Mouse (Mus musculus) heart, embryonic 16.5 days (tissue): ENCODE measurements around the gene Cdan1. TPM values are rescaled to one million over a fixed set of nuclear protein-coding genes. Genes with fewer than 3 reads are reported as not detected.
A peak's percentile ranks its signal among the peaks of the same experiment; 100 is the strongest.

Source experiments
- ATAC-seq: fragments of 200-750 bp; cut with Nextera tagmentation; replicated peaks from 2 replicates; pipeline ENCODE4 v1.8.0; 2017; ENCODE audit warnings: moderate number of reproducible peaks; ENCODE audit not compliant: insufficient read depth, low FRiP score; ENCODE audit errors: extremely low read depth
- H3K27ac ChIP-seq: fragments of 300-500 bp; sonication (generic); 2 replicates; pipeline ENCODE4 v1.5.1; 2014; ENCODE audit warnings: mild to moderate bottlenecking, low read length, control low read depth, moderate library complexity
- H3K27me3 ChIP-seq: fragments of 300-500 bp; sonication (generic); 2 replicates; pipeline ENCODE4 v1.6.1; 2014; ENCODE audit warnings: low read length, mixed read lengths; ENCODE audit not compliant: control insufficient read depth, insufficient read depth
- H3K36me3 ChIP-seq: fragments of 300-500 bp; sonication (generic); 2 replicates; pipeline ENCODE4 v1.6.1; 2014; ENCODE audit not compliant: control insufficient read depth, insufficient read depth
- H3K4me1 ChIP-seq: fragments of 300-500 bp; sonication (generic); 2 replicates; pipeline ENCODE4 v1.6.1; 2014; ENCODE audit warnings: low read length, mixed read lengths; ENCODE audit not compliant: control insufficient read depth, insufficient read depth
- H3K4me2 ChIP-seq: fragments of 300-500 bp; sonication (generic); 2 replicates; pipeline ENCODE4 v1.6.1; 2014; ENCODE audit warnings: low read depth, mild to moderate bottlenecking, control low read depth, low read length
- H3K4me3 ChIP-seq: fragments of 300-500 bp; sonication (generic); 2 replicates; pipeline ENCODE4 v1.5.1; 2014; ENCODE audit warnings: mild to moderate bottlenecking, control low read depth, low read length
- H3K9ac ChIP-seq: fragments of 300-500 bp; sonication (generic); 2 replicates; pipeline ENCODE4 v1.6.1; 2014; ENCODE audit warnings: low read length, control low read depth
- H3K9me3 ChIP-seq: fragments of 300-500 bp; sonication (generic); replicated peaks from 2 replicates; pipeline ENCODE4 v1.6.1; 2016; ENCODE audit warnings: low read length; ENCODE audit not compliant: control insufficient read depth
- WGBS: fragments of 180-500 bp; shearing (Covaris S2); extraction: QIAGEN DNeasy Blood & Tissue Kit; methylation state at CpG from one replicate; pipeline ENCODE4 v1.1.7; 2014; 5-methylcytosine and 5-hydroxymethylcytosine counted together
- polyA plus RNA-seq: library from polyadenylated mRNA; unstranded; fragments of >200 nt; fragmentation: Nextera tagmentation; extraction: Ambion mirVana; gene quantifications from 2 replicates; pipeline ENCODE4 v1.2.1, GENCODE M21; 2015

The Cdan1 gene
- polyA plus RNA-seq, 1 experiment from 2014 or later: 4.4 TPM

DNA sequence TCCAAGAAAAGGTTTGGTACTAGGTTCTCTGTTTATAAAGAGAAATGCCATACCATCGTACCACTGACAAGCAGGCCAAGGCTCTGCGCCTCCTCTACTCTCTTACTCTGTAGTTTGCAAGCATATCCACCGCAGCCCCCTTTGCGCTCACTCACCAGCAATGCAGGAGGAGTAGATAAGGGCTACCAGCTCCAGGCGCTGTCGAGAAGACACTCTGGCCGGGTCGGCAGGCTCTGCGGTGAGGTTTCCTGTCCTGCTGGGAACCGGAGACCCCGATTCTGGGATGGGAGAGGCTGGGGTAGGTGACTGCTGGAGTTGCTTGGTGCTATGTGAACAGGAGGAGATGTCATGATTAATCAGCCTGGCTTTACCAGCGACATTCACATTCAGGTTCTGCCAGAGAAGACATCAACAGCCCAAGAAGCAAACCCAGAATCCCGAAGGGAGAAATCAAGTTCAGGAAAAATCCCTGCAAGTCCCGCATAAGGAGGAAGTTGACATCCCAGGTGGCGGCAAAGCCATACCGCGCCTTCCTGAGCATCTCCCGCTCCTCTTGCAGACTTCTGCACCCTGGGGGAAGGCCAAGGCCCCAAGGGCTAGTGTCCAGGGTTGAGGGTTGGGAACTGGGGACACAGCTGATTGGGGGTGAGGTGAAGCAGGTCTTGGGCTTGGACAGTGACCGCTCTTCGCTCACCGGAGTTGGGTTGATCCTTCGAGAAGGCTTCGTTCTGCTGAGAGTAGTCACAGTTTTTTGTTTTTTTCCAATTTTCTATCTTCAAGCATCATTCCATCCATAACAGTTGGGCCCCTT, 119.9 kb downstream of the Cdan1 start:
- Histone ChIP-seq H3K4me3 (peak overlapping the region; percentile 97), H3K4me2 (peak overlapping the region; percentile 98), H3K9ac (peak overlapping the region; percentile 83), H3K36me3 (peaks cover 35% of the 10 kb centered on the region), H3K27ac (peak overlapping the region; percentile 96), H3K27me3 (no peaks in the 10 kb centered on the region), H3K4me1 (peaks cover 27% of the 10 kb centered on the region), H3K9me3 (no peaks in the 10 kb centered on the region)
- 3% methylated on average over 23 of the region's 23 CpGs for WGBS
- no peak for ATAC-seq

DNA sequence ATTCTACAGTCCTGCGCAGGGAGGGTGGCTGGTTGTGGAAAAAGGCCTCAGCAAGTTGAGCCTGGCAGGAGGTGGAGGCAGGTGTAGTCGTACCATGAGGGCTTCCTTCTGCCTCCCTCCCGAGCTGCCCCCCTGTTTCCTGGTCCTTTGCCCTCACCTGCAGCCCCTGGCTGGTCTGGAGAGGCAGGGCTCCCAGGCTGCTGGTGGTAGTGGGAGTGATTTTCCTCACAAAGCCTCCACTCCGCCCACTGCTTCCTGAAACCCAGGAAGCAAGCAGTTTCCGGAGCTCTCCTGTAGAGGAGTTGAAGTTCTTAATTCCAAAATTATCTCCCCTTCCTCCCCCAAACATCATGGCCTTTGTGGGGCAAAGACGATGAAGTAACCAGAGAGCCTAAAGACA, 125.8 kb downstream of the Cdan1 start:
- H3K4me3 ChIP-seq: no peak overlapping the region
- H3K27me3 ChIP-seq: no peaks in the 10 kb centered on the region
- ATAC-seq: no peak
- peaks cover 81% of the 10 kb centered on the region for H3K36me3 ChIP-seq
- no peak overlapping the region for H3K4me2 ChIP-seq
- H3K9ac ChIP-seq: no peak overlapping the region
- H3K4me1 ChIP-seq: peaks cover 24% of the 10 kb centered on the region
- WGBS: 66% methylated on average over 6 of the region's 6 CpGs
- H3K27ac ChIP-seq: no peak overlapping the region
- H3K9me3 ChIP-seq: no peaks in the 10 kb centered on the region

DNA sequence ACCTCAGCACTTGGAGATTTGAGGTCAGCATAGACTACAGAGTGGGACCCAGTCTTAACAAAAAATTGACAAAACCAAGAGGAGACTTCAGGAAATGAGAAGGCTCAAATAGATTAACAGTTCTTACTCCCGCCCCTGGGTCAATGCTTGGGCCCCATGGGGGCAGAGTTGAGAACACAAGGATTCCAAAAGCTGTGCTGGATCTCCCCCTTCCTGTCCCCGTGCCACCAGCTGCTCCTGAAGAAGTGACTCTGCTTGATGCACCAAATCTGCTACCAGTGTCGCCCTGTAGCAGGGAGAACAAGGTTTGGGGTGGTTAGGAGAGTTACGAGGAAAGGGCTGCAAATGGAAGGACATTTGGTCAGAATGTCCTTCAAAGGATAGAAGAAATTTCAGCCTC, 126.3 kb downstream of the Cdan1 start:
- Histone ChIP-seq H3K36me3 (peaks cover 85% of the 10 kb centered on the region), H3K4me3 (no peak overlapping the region), H3K27ac (no peak overlapping the region; the same call in 1 of the 2 replicates), H3K27me3 (no peaks in the 10 kb centered on the region), H3K9me3 (no peaks in the 10 kb centered on the region), H3K4me1 (peaks cover 19% of the 10 kb centered on the region), H3K4me2 (no peak overlapping the region), H3K9ac (no peak overlapping the region)
- 61% methylated on average over 4 of the region's 4 CpGs for WGBS
- no peak for ATAC-seq

DNA sequence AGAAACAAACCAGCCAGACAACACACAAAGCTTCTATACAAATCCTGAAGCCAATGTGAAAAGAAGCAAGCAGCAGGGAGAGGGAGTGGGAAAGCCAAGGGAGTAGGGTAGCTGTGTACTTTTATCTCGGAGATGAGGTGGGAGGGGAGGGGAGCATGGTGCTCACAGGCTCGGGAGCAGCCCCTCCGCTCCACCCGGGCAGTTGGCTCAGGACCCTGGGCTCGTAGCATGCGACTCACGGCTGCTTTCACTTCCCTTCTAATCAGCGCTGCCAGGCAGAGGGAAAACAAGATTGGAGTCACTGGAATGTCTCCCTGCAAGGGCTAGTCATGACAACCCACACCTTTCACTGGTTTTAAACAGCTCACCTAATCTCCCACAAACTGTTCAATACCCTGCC, 127.4 kb downstream of the Cdan1 start:
- H3K9ac ChIP-seq: no peak overlapping the region
- 34% methylated on average over 8 of the region's 8 CpGs for WGBS
- peak overlapping the region; percentile 35 for H3K27ac ChIP-seq
- H3K4me2 ChIP-seq: no peak overlapping the region
- H3K9me3 ChIP-seq: no peaks in the 10 kb centered on the region
- H3K4me3 ChIP-seq: no peak overlapping the region
- 0 out of 2 replicates have a peak, but pooled peaks have one; percentile 39 for ATAC-seq
- no peaks in the 10 kb centered on the region for H3K27me3 ChIP-seq
- H3K36me3 ChIP-seq: peaks cover 87% of the 10 kb centered on the region
- peaks cover 16% of the 10 kb centered on the region for H3K4me1 ChIP-seq

DNA sequence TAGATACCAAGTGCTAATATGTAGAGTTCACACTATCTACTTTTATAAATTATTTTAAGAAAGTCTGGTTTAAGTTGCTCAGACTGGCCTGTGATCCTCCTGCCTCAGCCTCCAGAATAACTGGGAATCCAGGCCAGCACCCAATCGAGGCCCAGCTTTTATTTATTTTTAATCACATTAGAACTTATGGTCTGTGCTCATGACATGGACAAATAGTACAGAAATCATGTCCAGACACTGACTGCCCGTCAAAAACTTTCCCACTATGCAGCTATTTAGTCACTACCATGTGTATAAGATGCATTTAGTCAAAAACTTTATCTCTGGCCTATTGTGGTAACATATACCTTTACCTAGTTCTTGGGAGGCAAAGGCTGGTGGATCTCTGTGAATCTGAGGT, 128.0 kb downstream of the Cdan1 start:
- Histone ChIP-seq H3K9me3 (no peaks in the 10 kb centered on the region), H3K4me1 (peaks cover 16% of the 10 kb centered on the region), H3K4me2 (no peak overlapping the region), H3K27ac (no peak overlapping the region), H3K9ac (no peak overlapping the region), H3K27me3 (no peaks in the 10 kb centered on the region), H3K4me3 (no peak overlapping the region), H3K36me3 (peaks cover 84% of the 10 kb centered on the region)
- ATAC-seq: no peak
- WGBS: 89% methylated on average over 2 of the region's 2 CpGs

DNA sequence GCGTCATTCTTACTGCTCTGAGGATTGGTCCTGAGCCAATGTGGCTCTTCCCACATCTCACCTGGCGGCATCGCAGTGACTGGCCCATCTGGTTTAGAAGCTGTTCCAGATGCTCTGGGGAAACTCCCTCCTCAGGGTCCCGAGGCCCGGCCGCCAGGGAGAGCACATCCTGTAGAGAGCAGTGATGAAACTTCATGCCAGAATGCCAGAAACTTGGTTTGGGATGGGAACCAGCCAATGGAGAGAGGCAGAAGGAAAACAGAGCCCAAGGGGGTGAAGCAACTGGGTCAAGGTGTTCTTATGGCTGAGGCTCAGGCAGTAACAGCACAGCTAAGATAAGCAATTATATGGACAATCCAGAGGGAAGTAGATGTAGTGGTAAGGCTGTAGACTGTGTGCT, 129.1 kb downstream of the Cdan1 start:
- Histone ChIP-seq H3K9ac (no peak overlapping the region), H3K4me1 (peaks cover 16% of the 10 kb centered on the region), H3K27me3 (no peaks in the 10 kb centered on the region), H3K27ac (no peak overlapping the region), H3K9me3 (no peaks in the 10 kb centered on the region), H3K4me3 (no peak overlapping the region), H3K4me2 (no peak overlapping the region), H3K36me3 (peaks cover 78% of the 10 kb centered on the region)
- 87% methylated on average over 6 of the region's 6 CpGs for WGBS
- ATAC-seq: no peak

DNA sequence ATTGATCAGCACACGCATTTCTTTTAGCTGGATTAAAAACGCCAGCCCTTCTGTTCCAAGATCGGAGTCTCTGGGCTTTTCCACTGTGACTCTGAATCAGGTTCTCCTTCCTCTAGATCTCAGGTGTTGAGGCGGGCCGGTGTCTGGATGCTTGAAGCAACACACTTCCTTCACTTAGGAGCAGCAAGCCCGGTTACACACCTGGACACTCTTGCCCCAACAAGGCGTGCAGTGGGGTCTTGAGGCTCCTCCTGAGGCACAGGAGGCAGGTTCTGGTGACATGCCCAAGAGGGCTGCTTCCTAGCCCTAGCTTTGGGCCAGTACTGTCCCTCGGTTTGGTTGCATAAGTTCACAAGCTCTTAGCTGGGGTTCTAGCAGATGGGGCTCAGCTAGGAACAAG, 131.4 kb downstream of the Cdan1 start:
- Histone ChIP-seq H3K4me2 (no peak overlapping the region), H3K4me3 (no peak overlapping the region), H3K27ac (no peak overlapping the region), H3K4me1 (peaks cover 11% of the 10 kb centered on the region), H3K9ac (no peak overlapping the region), H3K27me3 (no peaks in the 10 kb centered on the region), H3K9me3 (no peaks in the 10 kb centered on the region), H3K36me3 (peaks cover 73% of the 10 kb centered on the region)
- no peak for ATAC-seq
- WGBS: 90% methylated on average over 8 of the region's 8 CpGs

DNA sequence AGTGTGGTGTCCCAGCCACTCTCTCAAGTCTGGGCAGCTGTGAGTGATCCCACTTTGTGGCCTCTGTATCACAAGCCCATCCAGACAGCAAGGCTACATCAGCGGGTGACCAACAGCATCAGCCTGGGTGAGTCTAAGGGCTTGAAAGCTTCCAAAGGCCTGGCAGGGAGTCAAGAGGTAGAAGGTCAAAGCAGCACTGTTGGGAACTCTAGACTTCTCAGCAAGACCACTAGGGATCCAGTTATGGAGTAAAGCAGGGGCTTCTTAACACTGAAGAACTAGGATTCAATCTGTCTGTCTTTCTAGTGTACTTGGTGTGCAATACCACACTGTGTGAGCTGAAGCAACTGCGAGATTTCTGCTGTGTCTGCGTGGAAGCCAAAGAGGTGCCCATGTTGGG, 136.5 kb downstream of the Cdan1 start:
- H3K27me3 ChIP-seq: no peaks in the 10 kb centered on the region

DNA sequence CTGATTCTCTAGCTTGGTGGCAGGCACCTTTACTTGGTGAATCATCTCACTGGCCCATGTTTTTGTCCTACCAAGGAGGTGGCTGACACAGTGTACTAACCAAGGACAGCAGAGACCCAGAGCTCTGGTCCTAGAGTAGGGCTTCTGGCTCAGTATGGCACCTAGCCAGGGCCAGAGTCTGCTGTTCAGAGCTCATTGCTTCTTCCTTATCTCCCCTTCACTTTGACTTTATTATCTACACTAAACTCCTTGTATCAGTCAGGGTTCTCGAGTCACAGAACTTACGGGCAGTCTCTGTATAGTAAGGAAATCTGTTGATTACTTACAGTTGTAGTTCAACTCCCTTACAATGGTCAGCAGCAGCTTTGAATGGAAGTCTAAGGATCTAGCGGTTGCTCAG, 139.0 kb downstream of the Cdan1 start:
- 54% methylated on average over 3 of the region's 3 CpGs for WGBS
- Histone ChIP-seq H3K4me2 (no peak overlapping the region), H3K9me3 (no peaks in the 10 kb centered on the region), H3K9ac (no peak overlapping the region), H3K27ac (no peak overlapping the region), H3K36me3 (peaks cover 24% of the 10 kb centered on the region), H3K4me3 (no peak overlapping the region), H3K27me3 (no peaks in the 10 kb centered on the region), H3K4me1 (peaks cover 5% of the 10 kb centered on the region)
- ATAC-seq: no peak

More for the DNA sequence above, 136.5 kb downstream of the Cdan1 start:
- no peak overlapping the region for H3K4me3 ChIP-seq
- H3K4me1 ChIP-seq: peaks cover 5% of the 10 kb centered on the region
- H3K4me2 ChIP-seq: no peak overlapping the region
- no peak overlapping the region for H3K27ac ChIP-seq
- H3K9ac ChIP-seq: no peak overlapping the region
- no peaks in the 10 kb centered on the region for H3K9me3 ChIP-seq
- ATAC-seq: no peak
- WGBS: 97% methylated on average over 3 of the region's 3 CpGs
- H3K36me3 ChIP-seq: peaks cover 40% of the 10 kb centered on the region
